Mouse (Mus musculus) heart, embryonic 14.5 days (tissue): ENCODE results near the gene Gm26602. TPM values are rescaled to one million over a fixed set of nuclear protein-coding genes. Genes with fewer than 3 reads are reported as not detected.
"Not testable (repeated sequence)": the region's sequence is repeated elsewhere in the genome, so short reads cannot be mapped to it uniquely, and the experiment has no call there.

Experiments
- ATAC-seq: fragments of 200-750 bp; cut with Nextera tagmentation; 2 replicates; pipeline ENCODE4 v1.8.0; 2017; ENCODE audit warnings: low read depth, moderate TSS enrichment; ENCODE audit not compliant: insufficient number of reproducible peaks, insufficient read depth, low FRiP score
- H3K27ac ChIP-seq, 2 experiments: fragments of 200-500 bp in 1 of 2; fragments of 300-500 bp in 1 of 2; sonication (generic) in 1 of 2; replicated peaks in 1 of 2; 2 replicates each; pipeline ENCODE4 v1.5.1; 2012 to 2014; ENCODE audit warnings: low read depth in 2 of 2, low read length in 2 of 2, control low read depth in 1 of 2, mild to moderate bottlenecking in 1 of 2, mixed read lengths in 1 of 2; ENCODE audit not compliant: control insufficient read depth in 1 of 2, insufficient read depth in 1 of 2
- H3K27me3 ChIP-seq: fragments of 300-500 bp; sonication (generic); 2 replicates; pipeline ENCODE4 v1.6.1; 2014; ENCODE audit warnings: mild to moderate bottlenecking, low read length, control low read depth; ENCODE audit not compliant: control insufficient read depth, insufficient read depth
- H3K36me3 ChIP-seq: fragments of 300-500 bp; sonication (generic); 2 replicates; pipeline ENCODE4 v1.6.1; 2014; ENCODE audit warnings: mild to moderate bottlenecking, control low read depth, low read length, mixed read lengths; ENCODE audit not compliant: control insufficient read depth, insufficient read depth
- H3K4me1 ChIP-seq, 2 experiments: fragments of 200-500 bp in 1 of 2; fragments of 300-500 bp in 1 of 2; sonication (generic) in 1 of 2; 2 replicates each; pipeline ENCODE4 v1.6.1; 2012 to 2014; ENCODE audit warnings: low read length in 2 of 2, control low read depth in 1 of 2, mixed read lengths in 1 of 2; ENCODE audit not compliant: control insufficient read depth in 2 of 2, insufficient read depth in 2 of 2
- H3K4me2 ChIP-seq: fragments of 300-500 bp; sonication (generic); 2 replicates; pipeline ENCODE4 v1.6.1; 2014; ENCODE audit warnings: mild to moderate bottlenecking, low read length
- H3K4me3 ChIP-seq, 2 experiments: fragments of 200-500 bp in 1 of 2; fragments of 300-500 bp in 1 of 2; sonication (generic) in 1 of 2; 2 replicates each; pipeline ENCODE4 v1.5.1; 2012 to 2014; ENCODE audit warnings: low read length in 2 of 2, mild to moderate bottlenecking in 2 of 2, control low read depth in 1 of 2, low read depth in 1 of 2, moderate library complexity in 1 of 2; ENCODE audit not compliant: control insufficient read depth in 1 of 2, insufficient read depth in 1 of 2
- H3K9ac ChIP-seq: fragments of 300-500 bp; sonication (generic); 2 replicates; pipeline ENCODE4 v1.6.1; 2014; ENCODE audit warnings: mild to moderate bottlenecking, low read length
- H3K9me3 ChIP-seq: fragments of 300-500 bp; sonication (generic); 2 replicates; pipeline ENCODE4 v1.6.1; 2016; ENCODE audit warnings: low read length, control low read depth; ENCODE audit not compliant: control insufficient read depth
- WGBS: fragments of 180-500 bp; shearing (Covaris S2); extraction: QIAGEN DNeasy Blood & Tissue Kit; methylation state at CpG from one replicate; pipeline ENCODE4 v1.1.7; 2014; 5-methylcytosine and 5-hydroxymethylcytosine counted together
- microRNA-seq: library from miRNA; unstranded; fragments of <30 nt; microRNA quantifications from one replicate; pipeline ENCODE4, GENCODE M21; 2016
- polyA plus RNA-seq: library from polyadenylated mRNA; unstranded; fragments of >200 nt; fragmentation: Nextera tagmentation; extraction: Ambion mirVana; gene quantifications from 2 replicates; pipeline ENCODE4 v1.2.1, GENCODE M21; 2014

Gm26602 gene
- polyA plus RNA-seq, 1 experiment from 2014 or later: not detected

- Histone ChIP-seq H3K4me2 (peak overlapping the region; percentile 27), H3K4me3 (no peak overlapping the region), H3K4me1 (peaks cover 3 to 8% of the 10 kb centered on the region in 2 experiments), H3K27me3 (no peaks in the 10 kb centered on the region), H3K36me3 (peaks cover 29% of the 10 kb centered on the region), H3K27ac (no peak overlapping the region), H3K9ac (no peak overlapping the region), H3K9me3 (no peaks in the 10 kb centered on the region)
- 20% methylated on average over 21 of the region's 21 CpGs for WGBS
- ATAC-seq: 0 out of 2 replicates have a peak, but pooled peaks have one; percentile 6
These were observed 47.6 kb downstream of the Gm26602 start for GRCm38 (mm10) chr10:79958140-79958816.

- not testable (repeated sequence) for H3K4me2 ChIP-seq, ATAC-seq, H3K27ac ChIP-seq, H3K27me3 ChIP-seq, H3K9ac ChIP-seq, H3K9me3 ChIP-seq, H3K4me1 ChIP-seq
- H3K4me3 ChIP-seq: peak overlapping the region in 1 of 2 experiments; percentile 89; a peak in 1 of 4 replicates
- 35% methylated on average over 10 of the region's 10 CpGs for WGBS
- H3K36me3 ChIP-seq: peaks cover 35% of the 10 kb centered on the region
These were observed 48.8 kb downstream of the Gm26602 start for GRCm38 (mm10) chr10:79959412-79959811.

DNA sequence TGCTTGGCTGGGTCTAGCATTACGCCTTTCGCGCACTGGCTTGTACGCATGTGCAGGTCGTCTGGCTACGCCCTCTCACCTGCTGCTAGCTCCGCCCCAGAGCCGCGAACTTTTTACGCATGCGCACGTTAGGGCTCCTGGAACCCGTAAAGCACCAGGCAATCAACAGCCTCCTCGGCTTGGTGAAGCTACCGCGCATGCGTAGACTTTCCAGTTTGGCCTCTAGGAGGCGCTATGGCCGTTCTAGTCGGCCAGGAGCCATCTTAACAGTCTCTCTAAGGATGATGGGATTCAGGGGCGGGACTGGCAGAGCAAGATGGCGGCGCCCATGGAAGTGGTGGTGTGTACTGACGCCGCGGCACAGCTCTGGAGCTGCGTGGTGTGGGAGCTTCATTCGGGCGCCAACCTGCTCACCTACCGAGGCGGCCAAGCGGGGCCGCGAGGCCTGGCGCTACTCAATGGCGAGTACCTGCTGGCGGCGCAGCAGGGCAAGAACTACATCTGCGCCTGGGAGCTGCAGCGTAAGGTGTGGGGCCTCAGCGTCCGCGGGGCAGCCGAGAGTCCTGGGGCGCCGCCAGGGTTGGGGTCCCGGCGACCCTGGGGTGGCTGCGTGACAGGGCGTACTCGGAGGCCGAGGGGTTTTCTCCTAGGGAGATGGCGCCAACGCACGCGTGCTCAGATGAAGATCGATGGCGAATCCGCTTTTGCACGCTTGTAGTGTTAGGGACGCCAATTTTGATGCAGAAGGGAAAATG, 49.4 kb downstream of the Gm26602 start, which contains the start of gene Wdr18:
Gene Wdr18 (plus strand): TSS at position 306 of the 755 bp plus-strand sequence.
- H3K9ac ChIP-seq: peak within 1 kb of the TSS; percentile 86
- H3K27ac ChIP-seq: peak within 1 kb of the TSS; percentile 28 to 53; a peak in 3 of 4 replicates
- peaks cover 3 to 8% of the 10 kb centered on the region in 2 experiments for H3K4me1 ChIP-seq
- WGBS: under 1% methylated on average over 61 of the region's 61 CpGs
- peak within 1 kb of the TSS; percentile 89 to 92 for H3K4me3 ChIP-seq
- peak within 1 kb of the TSS; percentile 90 for H3K4me2 ChIP-seq
- no peaks in the 10 kb centered on the region for H3K9me3 ChIP-seq
- peaks cover 41% of the 10 kb centered on the region for H3K36me3 ChIP-seq
- H3K27me3 ChIP-seq: no peaks in the 10 kb centered on the region
- peak; percentile 89 for ATAC-seq

Small RNA genes lying within 50 kb of the gene (microRNA-seq; reads per million reads assigned to microRNA genes)
- not detected for gene Mir6910

Other genes with a start within 250 kb of the Gm26602 start
- gene Madcam1, start 246.3 kb upstream of the Gm26602 start, polyA plus RNA-seq: 1.00 and 1.8 TPM in 2 replicates
- 44.5 and 48.2 TPM in 2 replicates for gene Tpgs1, start 241.5 kb upstream of the Gm26602 start, polyA plus RNA-seq
- gene Cdc34, start 228.7 kb upstream of the Gm26602 start, polyA plus RNA-seq: 106 and 109 TPM in 2 replicates
- 0.77 and 0.94 TPM in 2 replicates for gene Gzmm, start 221.8 kb upstream of the Gm26602 start, polyA plus RNA-seq
- gene Bsg, start 206.4 kb upstream of the Gm26602 start, polyA plus RNA-seq: 989 and 1,200 TPM in 2 replicates
- 0.05 and 0.19 TPM in 2 replicates for gene Hcn2, start 194.2 kb upstream of the Gm26602 start, polyA plus RNA-seq
- gene Polrmt, start 164.3 kb upstream of the Gm26602 start, polyA plus RNA-seq: 20.2 and 27.4 TPM in 2 replicates
- gene Fgf22, start 155.8 kb upstream of the Gm26602 start, polyA plus RNA-seq: 0.12 and 0.38 TPM in 2 replicates
- gene Rnf126, start 143.9 kb upstream of the Gm26602 start, polyA plus RNA-seq: 54.4 and 62.5 TPM in 2 replicates
- 19.9 and 21.1 TPM in 2 replicates for gene Fstl3, start 133.6 kb upstream of the Gm26602 start, polyA plus RNA-seq
- gene Prss57, start 119.9 kb upstream of the Gm26602 start, polyA plus RNA-seq: 0.08 TPM in 1 of 2 replicates, not detected in the other
- gene Palm, start 117.3 kb upstream of the Gm26602 start, polyA plus RNA-seq: 58.3 and 68.1 TPM in 2 replicates
- 0.61 and 1.5 TPM in 2 replicates for gene Misp, start 89.9 kb upstream of the Gm26602 start, polyA plus RNA-seq
- 62.7 and 78.9 TPM in 2 replicates for gene Ptbp1, start 56.4 kb upstream of the Gm26602 start, polyA plus RNA-seq
- gene Prtn3, start 36.4 kb upstream of the Gm26602 start, polyA plus RNA-seq: 1.4 and 2.0 TPM in 2 replicates
- 6.9 and 9.4 TPM in 2 replicates for gene Plppr3, start 36.2 kb upstream of the Gm26602 start, polyA plus RNA-seq
- gene Elane, start 24.6 kb upstream of the Gm26602 start, polyA plus RNA-seq: 0.42 TPM in 1 of 2 replicates, not detected in the other
- not detected in 2 replicates for gene Cfd, start 20.0 kb upstream of the Gm26602 start, polyA plus RNA-seq
- gene Med16, start 1.9 kb upstream of the Gm26602 start, polyA plus RNA-seq: 34.7 TPM in 2 replicates
- gene Kiss1r, start 6.1 kb downstream of the Gm26602 start, polyA plus RNA-seq: 0.19 and 0.70 TPM in 2 replicates
- gene R3hdm4, start 10.4 kb downstream of the Gm26602 start, polyA plus RNA-seq: 96.7 and 98.5 TPM in 2 replicates
- 1.9 and 2.8 TPM in 2 replicates for gene Arid3a, start 16.2 kb downstream of the Gm26602 start, polyA plus RNA-seq
- 73.2 and 84.4 TPM in 2 replicates for gene Wdr18, start 49.3 kb downstream of the Gm26602 start, polyA plus RNA-seq
- gene Grin3b, start 59.9 kb downstream of the Gm26602 start, polyA plus RNA-seq: 0.09 and 0.18 TPM in 2 replicates
- 16.2 and 20.3 TPM in 2 replicates for gene Tmem259, start 73.5 kb downstream of the Gm26602 start, polyA plus RNA-seq
- 265 and 275 TPM in 2 replicates for gene Cnn2, start 77.7 kb downstream of the Gm26602 start, polyA plus RNA-seq
- 1.6 and 1.7 TPM in 2 replicates for gene Abca7, start 85.6 kb downstream of the Gm26602 start, polyA plus RNA-seq
- 3.0 and 3.4 TPM in 2 replicates for gene Arhgap45, start 105.8 kb downstream of the Gm26602 start, polyA plus RNA-seq
- 146 and 162 TPM in 2 replicates for gene Polr2e, start 128.9 kb downstream of the Gm26602 start, polyA plus RNA-seq
- gene Gpx4, start 136.3 kb downstream of the Gm26602 start, polyA plus RNA-seq: 715 and 757 TPM in 2 replicates
- 9.5 and 9.6 TPM in 2 replicates for gene Sbno2, start 194.7 kb downstream of the Gm26602 start, polyA plus RNA-seq
- gene Stk11, start 204.9 kb downstream of the Gm26602 start, polyA plus RNA-seq: 14.6 and 17.7 TPM in 2 replicates
- 988 and 1,015 TPM in 2 replicates for gene Atp5d, start 227.8 kb downstream of the Gm26602 start, polyA plus RNA-seq
- gene Cbarp, start 230.0 kb downstream of the Gm26602 start, polyA plus RNA-seq: 1.6 and 2.6 TPM in 2 replicates
- 21.2 and 25.8 TPM in 2 replicates for gene Midn, start 237.4 kb downstream of the Gm26602 start, polyA plus RNA-seq